Mouse (Mus musculus) embryo, embryonic 11.5 days (tissue): Measurements from ENCODE around the gene Trio.

Experiments
- DNase-seq: peaks from one replicate; pipeline ENCODE4 v3.0.0-alpha.2; 2012; ENCODE audit warnings: low read depth, low spot score

The Trio gene

GRCm38 (mm10) chr15:28025447-28026166 is at the start of gene Trio:
Gene Trio, minus strand, starts transcription at chr15:28025848.
- DNase-seq = peak; percentile 88

- DNase-seq = no peak
Measured at GRCm38 (mm10) chr15:28074416-28074970, 48.8 kb upstream of the Trio start.

DNA sequence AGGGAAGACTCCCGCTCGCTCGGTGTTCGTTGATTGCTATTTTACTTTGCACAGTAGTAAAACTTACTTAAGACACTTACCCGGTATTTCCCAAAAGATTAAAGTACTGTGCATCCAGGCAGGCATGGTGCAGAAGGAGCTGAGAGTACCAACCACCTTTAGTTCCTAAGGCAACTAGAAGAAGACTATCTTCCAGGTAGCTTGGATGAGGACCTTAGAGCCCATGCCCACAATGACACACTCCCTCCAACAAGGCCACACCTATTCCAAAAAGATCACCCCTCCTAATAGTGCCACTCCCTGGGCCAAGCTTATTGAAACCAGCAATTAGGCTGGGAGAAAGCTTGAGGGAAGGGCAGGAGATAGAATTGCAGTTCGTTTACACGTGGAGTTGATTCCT is 46.0 kb upstream of the Trio start:
- no peak for DNase-seq

DNA sequence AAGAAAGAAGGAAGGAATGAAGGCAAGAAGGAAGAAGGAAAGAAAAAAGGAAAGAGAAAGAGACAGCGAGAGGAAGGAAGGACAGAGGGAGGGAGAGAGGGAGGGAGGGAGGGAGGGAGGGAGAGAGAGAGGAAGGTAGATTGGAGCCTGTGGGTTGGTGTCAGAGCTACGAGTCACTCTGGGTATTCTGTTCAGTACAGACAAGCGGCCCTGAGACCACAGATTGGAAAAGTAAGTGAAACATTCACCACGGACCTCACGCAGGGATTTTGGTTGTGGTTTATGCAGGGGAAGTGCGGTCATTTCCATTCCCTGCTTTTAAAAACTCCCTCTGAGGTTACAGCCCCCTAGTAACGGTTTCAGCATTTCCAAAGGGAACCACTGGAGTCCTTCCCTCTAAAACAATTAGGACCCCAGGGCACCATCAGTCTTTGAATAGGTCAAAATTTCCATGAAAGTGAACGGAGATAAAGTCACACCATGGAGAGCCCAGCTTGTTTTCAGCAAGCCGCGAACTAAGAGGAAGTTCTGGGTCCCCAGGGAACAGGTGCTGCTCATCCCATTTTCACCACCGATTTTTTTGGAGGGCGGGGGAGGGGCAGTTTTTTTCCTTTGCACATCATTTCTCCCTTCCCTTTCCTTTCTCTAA is 45.2 kb upstream of the Trio start:
- no peak for DNase-seq

- DNase-seq = no peak
Measured at GRCm38 (mm10) chr15:28070221-28070620, 44.6 kb upstream of the Trio start.

DNA sequence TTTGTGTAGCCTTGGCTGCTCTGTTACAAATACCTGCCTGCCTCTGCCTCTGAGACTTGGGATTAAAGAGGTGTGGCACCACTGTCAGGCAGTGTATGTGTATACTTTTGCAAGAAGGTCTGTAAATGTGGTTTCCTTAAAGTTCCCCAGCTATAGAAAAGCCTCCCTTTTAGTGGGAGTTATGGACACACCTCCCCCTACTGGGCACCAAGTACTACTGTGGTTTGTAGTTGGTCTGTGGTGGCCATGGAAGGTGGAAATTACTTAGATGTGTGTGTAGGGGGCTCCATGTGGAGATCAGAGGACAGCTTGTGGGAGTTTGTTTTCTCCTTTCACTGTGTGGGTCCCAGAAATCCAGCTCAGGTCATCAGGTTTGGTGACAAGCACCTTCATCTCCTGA is 41.7 kb upstream of the Trio start:
- no peak for DNase-seq

DNA sequence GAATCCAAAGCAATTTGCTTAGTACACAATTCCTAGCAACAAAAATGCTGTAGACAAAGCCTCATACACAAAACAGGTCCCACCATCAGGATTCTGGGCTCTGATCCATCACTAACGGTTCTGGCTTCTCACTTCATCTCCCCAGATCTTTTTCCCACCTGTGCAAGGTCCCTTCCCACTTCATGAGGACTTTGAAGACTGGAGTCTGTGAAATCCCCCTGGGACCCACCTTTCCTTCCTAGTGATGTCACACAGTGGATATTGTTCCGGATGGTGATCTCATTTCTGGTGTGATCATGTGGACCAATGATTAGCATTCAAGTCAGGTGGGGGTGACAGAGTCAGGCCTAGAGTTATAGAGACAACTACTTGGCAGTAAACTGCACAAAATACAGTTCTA is 40.8 kb upstream of the Trio start:
- DNase-seq = no peak

- DNase-seq = no peak
Measured at GRCm38 (mm10) chr15:28065572-28065971, 39.9 kb upstream of the Trio start.

- DNase-seq = no peak
Measured at GRCm38 (mm10) chr15:28064733-28065088, 39.1 kb upstream of the Trio start.

- no peak for DNase-seq
Measured at GRCm38 (mm10) chr15:28064081-28064732, 38.6 kb upstream of the Trio start.

GRCm38 (mm10) chr15:28063466-28063865 is 37.8 kb upstream of the Trio start:
- no peak for DNase-seq

DNA sequence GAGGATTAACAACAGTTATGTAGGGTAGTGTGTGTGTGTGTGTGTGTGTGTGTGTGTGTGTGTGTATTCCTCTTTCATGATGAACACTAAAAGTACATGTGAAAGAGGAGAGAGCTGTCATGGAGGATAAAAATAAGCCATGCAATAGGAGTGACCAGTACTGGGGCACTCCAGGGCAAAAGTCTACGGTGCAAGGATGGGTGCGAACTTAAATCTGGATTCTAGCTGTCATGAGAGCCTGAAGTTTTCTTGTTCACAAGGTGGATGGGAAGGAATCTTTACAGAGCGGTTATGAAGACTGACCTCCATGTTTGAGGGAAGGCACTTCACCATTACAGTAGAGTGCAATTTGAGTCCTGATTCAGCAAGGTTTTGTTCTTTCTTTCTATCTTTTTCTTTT is 36.4 kb upstream of the Trio start:
- DNase-seq = no peak

GRCm38 (mm10) chr15:28060977-28061376 is 35.3 kb upstream of the Trio start:
- DNase-seq = no peak

- no peak for DNase-seq
Measured at GRCm38 (mm10) chr15:28060423-28060822, 34.8 kb upstream of the Trio start.

DNA sequence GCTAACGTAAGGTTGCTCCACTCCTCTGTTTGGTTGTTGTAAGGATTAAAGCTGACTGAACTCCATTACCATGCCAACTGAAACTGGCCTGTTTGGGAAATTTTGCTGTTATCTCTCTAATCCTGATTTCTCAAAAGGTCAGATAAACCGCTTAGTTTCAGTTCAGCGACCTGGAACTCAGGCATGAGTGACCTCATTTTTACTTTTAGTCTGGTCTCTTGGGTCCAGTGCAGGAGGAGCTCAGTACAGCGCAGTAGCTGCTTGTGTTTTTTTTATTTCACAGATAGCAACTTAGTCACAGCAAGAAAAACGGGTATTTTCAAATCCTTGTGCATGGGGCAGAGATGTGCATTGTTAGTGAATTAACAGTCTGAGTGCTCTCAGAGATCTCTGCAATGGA is 31.9 kb upstream of the Trio start:
- no peak for DNase-seq

- no peak for DNase-seq
Measured at GRCm38 (mm10) chr15:28054731-28055130, 29.1 kb upstream of the Trio start.

- DNase-seq = no peak
Measured at GRCm38 (mm10) chr15:28054111-28054510, 28.5 kb upstream of the Trio start.

DNA sequence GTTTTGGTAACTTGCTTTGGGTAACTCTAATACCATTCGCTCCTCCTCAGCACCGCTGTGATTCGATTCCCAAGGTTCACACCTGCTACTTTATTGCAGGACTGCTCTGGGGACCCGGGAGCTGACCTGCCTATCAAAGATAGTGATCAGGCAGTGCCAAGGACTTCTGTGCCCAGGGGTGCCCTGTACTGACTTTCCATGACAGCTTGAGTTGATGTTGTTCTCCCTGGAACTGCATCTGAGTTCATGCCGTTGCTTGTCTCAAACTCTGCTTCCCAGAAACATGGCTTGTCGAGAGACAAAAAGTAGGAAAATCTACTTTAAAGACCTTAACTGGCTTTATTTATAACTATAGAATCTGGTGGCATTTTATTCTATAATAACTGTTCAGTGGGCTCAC is 27.6 kb upstream of the Trio start:
- DNase-seq = no peak

DNA sequence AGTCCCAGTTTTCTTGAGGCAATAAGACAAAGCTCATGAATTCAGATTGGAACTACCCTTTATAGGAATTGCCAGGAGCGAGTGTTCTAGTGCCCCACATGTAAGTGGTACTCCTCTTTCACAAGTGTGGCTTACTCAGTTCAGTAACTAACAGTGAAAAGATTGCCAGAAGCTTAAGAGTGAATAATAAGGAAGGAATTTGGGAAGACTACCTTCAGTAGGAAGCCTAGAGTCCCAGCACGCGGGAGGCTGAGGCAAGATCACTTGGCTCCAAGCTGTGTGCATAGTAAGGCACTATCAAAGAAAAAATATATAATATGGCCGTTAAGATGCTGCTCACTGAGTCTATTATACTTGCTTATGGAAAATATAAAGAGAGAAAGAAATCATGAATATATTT is 26.2 kb upstream of the Trio start:
- DNase-seq = no peak

DNA sequence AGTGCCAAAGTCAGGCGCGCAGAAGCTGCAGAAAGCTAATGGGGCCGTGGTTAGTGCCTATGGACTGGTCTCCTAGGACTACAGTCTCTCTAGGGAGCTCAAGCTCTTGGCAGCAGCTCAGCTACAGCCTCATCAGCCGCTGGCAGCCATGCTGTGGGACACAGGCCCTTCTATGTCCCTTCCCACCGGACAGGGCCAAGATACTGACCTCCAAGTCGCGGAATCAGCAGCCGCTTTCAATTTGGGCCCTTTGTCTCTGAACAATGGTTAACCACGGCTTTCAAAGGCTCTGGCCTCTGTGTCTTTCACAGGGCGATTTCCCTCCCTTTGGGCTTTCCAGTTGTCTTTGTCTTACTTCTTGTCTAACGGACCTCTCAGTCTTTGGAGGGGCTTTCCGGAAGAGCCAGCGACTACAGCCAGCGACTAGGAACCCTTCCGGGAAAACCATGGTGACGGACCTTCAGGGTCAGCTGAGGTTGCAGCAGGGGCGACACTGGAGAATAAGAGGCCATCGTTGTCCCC is 25.5 kb upstream of the Trio start:
- no peak for DNase-seq

GRCm38 (mm10) chr15:28047711-28048110 is 22.1 kb upstream of the Trio start:
- no peak for DNase-seq

DNA sequence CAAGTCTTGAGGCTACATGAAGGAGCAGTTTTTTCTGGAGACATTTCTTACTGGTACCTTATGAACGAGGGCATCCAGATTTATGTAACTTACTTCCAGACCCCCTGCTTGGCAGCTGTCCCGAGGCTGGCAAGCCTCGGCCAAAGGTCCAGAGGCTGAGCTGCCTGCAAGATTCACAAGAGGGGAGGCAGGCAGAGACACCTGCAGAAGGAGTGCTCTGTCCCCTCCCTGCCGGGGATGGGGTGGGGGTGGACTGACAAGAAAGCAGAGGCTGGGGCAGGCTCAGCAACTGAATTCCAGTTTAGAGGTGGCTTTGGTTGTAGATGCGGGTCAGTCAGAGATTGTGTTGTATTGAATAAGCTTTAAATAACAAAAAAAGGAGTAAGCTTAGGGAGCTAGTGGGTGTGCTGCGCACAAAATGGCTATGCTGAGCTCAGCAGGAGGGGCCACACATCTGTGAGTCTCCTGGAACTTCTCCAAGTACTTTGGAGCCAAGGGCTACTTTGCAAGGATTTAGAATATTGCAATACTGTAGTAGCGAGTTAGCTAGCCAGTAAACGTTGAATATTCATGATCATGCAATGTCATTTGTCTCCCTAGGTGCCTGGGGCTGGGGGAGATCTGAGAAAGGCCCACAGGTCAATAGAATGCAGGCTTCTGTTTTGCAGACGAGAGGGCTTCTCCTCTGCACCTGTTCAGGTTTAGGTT is 15.7 kb upstream of the Trio start:
- DNase-seq = no peak
